Mouse (Mus musculus): ENCODE results near the gene Pafah1b1. TPM values are rescaled to one million over a fixed set of nuclear protein-coding genes. Genes with fewer than 3 reads are reported as not detected.
A peak's percentile ranks its signal among the peaks of the same experiment; 100 is the strongest.

Gene Pafah1b1
- polyA plus RNA-seq, 1 experiment: 122 TPM

DNA sequence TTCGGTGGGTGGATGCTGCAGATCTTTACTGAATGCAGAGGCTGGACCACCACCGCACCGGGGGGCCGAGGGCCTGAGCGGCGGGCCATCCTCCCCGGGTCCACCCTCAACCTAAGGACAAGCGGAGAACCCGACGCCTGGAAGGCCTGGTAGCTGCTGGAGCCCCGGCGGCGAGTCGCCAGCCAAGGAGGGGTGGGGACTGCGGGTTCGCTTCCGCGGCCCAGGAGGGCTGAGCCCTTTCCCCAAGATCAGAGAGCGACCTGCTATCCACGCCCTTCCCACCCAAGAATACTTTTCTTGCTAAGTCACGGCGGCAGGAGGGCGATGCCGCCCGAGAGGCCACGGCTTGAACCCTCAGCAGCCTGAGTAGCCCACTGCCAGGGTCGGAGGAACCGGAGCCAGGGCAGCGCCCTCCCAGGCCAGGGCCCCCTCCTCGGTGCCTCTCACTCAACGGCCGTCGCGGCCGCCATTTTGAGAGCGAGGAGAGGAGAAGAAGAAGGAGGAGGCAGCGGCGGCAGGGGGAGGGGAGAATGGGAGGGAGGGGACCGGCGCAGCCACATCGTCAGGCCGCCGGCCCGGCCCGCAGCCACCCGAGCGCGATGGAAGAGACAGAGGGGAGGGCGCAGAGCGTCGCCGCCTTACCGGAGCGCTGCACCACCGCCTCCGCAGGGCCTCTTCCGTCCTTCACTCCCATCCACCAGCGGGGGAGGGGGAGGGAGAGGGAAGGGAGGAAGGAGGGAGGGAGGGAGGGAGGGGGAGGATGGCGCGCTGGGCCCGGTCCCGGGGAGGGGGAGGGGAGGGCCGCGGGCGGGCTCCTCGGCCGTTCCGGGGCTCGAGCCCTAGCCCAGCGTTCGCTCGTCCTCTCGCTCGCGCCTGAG lies 874 bp downstream of the Pafah1b1 start:
- Histone ChIP-seq H3K27ac (ENCODE audit: insufficient read depth, low read length) (peak overlapping the region; percentile 96), H3K4me3 (ENCODE audit: insufficient read depth, low read length) (peak overlapping the region; percentile 91), H3K4me1 (ENCODE audit: control insufficient read depth, insufficient read depth, low read length) (peaks cover 3% of the 10 kb centered on the region; the same call in 1 of the 2 replicates)
- TF ChIP-seq CTCF (IDR thresholded peaks at IDR 0.05; ENCODE audit: borderline replicate concordance, insufficient read depth, low read length): no peak
- peak; percentile 80 for TF ChIP-seq POLR2A (IDR thresholded peaks at IDR 0.05; ENCODE audit: low read depth, low read length)

DNA sequence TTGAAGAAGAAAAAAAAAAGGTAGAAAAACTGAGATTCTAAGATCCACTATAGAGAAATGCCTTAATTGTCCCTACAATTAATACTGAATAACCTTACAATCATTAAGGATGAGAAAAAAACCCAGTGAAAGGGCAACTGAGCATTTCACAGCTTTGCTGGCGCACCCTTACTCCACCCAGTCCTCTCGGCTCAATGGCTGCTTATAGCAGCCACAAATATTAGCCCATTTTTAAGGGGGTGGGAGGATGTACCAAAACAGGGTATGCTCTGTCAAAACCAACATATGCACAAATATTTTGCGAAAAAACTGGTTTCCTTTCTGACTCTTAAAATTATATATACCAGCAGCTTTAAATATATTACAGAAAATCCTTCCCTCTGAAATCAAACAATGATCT lies 2.5 kb downstream of the Pafah1b1 start:
- no peak overlapping the region for H3K27ac ChIP-seq (ENCODE audit: insufficient read depth, low read length)
- no peak for TF ChIP-seq CTCF (IDR thresholded peaks at IDR 0.05; ENCODE audit: borderline replicate concordance, insufficient read depth, low read length)
- no peak for TF ChIP-seq POLR2A (IDR thresholded peaks at IDR 0.05; ENCODE audit: low read depth, low read length)
- H3K4me3 ChIP-seq (ENCODE audit: insufficient read depth, low read length): peak overlapping the region; percentile 44
- H3K4me1 ChIP-seq (ENCODE audit: control insufficient read depth, insufficient read depth, low read length): peaks cover 3% of the 10 kb centered on the region; the same call in 1 of the 2 replicates

DNA sequence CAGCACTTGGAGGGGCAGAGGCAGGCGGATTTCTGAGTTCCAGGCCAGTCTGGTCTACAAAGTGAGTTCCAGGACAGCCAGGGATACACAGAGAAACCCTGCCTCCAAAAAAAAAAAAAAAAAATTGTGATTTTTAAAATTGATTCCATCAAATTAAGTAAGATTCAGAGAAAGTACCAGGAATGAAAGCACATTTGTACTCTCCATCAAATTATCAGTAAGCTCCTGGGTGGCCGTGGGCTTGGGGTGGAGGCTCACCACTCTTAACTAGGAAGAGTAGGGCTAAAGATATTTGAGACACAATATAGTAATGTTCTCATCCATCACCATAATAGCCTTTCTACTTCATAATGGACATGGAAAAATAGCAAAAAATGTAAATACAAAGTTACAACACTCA lies 3.3 kb downstream of the Pafah1b1 start:
- Histone ChIP-seq H3K4me3 (ENCODE audit: insufficient read depth, low read length) (peak overlapping the region; percentile 6; the same call in 1 of the 2 replicates), H3K4me1 (ENCODE audit: control insufficient read depth, insufficient read depth, low read length) (peaks cover 3% of the 10 kb centered on the region; the same call in 1 of the 2 replicates), H3K27ac (ENCODE audit: insufficient read depth, low read length) (no peak overlapping the region)
- TF ChIP-seq CTCF (IDR thresholded peaks at IDR 0.05; ENCODE audit: borderline replicate concordance, insufficient read depth, low read length): no peak
- no peak for TF ChIP-seq POLR2A (IDR thresholded peaks at IDR 0.05; ENCODE audit: low read depth, low read length)

DNA sequence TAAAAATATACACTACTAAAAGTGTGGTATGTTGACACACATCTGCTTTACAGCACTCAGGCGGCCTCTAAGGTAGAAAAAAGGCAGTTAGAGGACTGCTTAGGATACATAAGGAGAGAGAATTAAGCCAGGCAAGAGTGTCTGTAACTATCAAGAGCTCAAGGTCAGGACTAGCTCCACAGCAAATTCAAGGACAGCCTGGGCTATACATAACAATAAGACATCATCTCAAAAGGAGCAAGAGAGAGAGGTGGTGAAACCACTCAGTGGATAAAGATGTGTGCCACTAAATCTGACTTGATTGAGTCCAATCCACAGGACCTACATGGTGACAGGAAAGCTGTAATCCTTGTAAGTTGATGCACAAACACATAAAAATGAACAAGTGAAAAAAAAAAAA lies 3.8 kb downstream of the Pafah1b1 start:
- peaks cover 3% of the 10 kb centered on the region; the same call in 1 of the 2 replicates for H3K4me1 ChIP-seq (ENCODE audit: control insufficient read depth, insufficient read depth, low read length)
- no peak overlapping the region for H3K27ac ChIP-seq (ENCODE audit: insufficient read depth, low read length)
- peak overlapping the region; percentile 6; the same call in 1 of the 2 replicates for H3K4me3 ChIP-seq (ENCODE audit: insufficient read depth, low read length)
- TF ChIP-seq CTCF (IDR thresholded peaks at IDR 0.05; ENCODE audit: borderline replicate concordance, insufficient read depth, low read length): no peak
- no peak for TF ChIP-seq POLR2A (IDR thresholded peaks at IDR 0.05; ENCODE audit: low read depth, low read length)

DNA sequence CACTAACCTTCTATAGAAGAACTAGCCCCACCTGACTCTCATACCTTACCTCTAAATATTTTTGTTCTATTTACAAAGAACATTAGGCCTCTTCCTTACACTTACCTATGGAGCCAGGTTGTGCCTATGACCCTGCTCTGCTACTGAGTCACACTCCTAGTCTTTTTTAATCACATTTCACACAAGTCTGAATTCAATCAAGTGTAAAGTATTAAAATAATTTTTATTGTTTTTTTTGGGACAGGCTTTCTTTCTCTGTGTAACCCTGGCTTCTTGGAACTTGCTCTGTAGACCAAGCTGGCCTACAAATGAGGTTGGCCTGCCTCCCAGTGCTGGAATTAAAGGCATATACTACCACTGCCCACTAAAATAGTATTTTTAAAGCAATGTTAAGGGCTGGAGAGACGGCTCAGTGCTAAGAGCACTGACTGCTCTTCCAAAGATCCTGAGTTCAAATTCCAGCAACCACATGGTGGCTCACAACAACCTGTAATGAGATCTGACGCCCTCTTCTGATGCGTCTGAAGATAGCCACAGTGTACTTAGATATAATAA lies 8.4 kb downstream of the Pafah1b1 start:
- no peak overlapping the region for H3K27ac ChIP-seq (ENCODE audit: insufficient read depth, low read length)
- TF ChIP-seq POLR2A (IDR thresholded peaks at IDR 0.05; ENCODE audit: low read depth, low read length) (no peak), CTCF (IDR thresholded peaks at IDR 0.05; ENCODE audit: borderline replicate concordance, insufficient read depth, low read length) (no peak)
- no peak overlapping the region for H3K4me3 ChIP-seq (ENCODE audit: insufficient read depth, low read length)
- peaks cover 3% of the 10 kb centered on the region; the same call in 1 of the 2 replicates for H3K4me1 ChIP-seq (ENCODE audit: control insufficient read depth, insufficient read depth, low read length)

DNA sequence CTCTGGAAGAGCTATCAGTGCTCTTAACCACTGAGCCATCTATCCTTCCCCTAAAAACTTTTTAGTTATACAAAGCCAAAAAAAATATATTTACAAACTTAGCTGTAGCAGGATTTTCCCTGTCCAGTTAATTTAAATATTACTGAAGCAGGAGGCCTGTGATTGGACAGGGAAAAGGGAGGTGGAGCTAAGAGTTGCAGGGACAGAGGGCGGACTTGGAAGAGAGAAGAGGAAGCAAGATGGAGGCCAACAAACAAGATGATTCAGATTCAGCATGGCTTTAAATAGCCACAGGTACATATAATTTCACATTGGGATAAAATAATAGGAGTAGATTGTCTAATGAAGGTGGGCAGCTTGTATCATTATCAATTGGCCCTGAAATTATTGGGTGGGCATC lies 13.8 kb downstream of the Pafah1b1 start:
- H3K4me1 ChIP-seq (ENCODE audit: control insufficient read depth, insufficient read depth, low read length): no peaks in the 10 kb centered on the region
- no peak for TF ChIP-seq POLR2A (IDR thresholded peaks at IDR 0.05; ENCODE audit: low read depth, low read length)
- no peak for TF ChIP-seq CTCF (IDR thresholded peaks at IDR 0.05; ENCODE audit: borderline replicate concordance, insufficient read depth, low read length)
- no peak overlapping the region for H3K27ac ChIP-seq (ENCODE audit: insufficient read depth, low read length)
- H3K4me3 ChIP-seq (ENCODE audit: insufficient read depth, low read length): no peak overlapping the region

DNA sequence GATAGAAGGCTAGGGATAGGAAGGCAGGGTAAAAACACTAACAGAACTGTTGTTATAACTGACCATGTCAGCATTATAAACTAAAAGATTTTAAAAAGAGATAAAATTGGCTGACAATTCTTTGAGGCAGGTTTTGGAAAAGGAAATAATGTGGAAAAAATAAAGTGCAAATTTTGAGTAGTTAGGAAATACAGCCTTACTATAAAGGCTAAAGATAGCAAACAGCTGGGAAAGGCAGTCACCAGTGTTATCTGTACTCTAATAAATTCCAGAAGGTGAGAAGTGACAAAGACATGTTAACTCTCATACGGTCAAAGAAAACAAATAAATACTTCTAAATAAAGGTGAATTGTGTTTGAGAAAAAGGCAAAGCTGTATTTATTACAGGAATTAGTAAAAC lies 15.7 kb downstream of the Pafah1b1 start:
- Histone ChIP-seq H3K27ac (ENCODE audit: insufficient read depth, low read length) (no peak overlapping the region), H3K4me1 (ENCODE audit: control insufficient read depth, insufficient read depth, low read length) (no peaks in the 10 kb centered on the region), H3K4me3 (ENCODE audit: insufficient read depth, low read length) (no peak overlapping the region)
- TF ChIP-seq CTCF (IDR thresholded peaks at IDR 0.05; ENCODE audit: borderline replicate concordance, insufficient read depth, low read length): no peak
- TF ChIP-seq POLR2A (IDR thresholded peaks at IDR 0.05; ENCODE audit: low read depth, low read length): no peak

DNA sequence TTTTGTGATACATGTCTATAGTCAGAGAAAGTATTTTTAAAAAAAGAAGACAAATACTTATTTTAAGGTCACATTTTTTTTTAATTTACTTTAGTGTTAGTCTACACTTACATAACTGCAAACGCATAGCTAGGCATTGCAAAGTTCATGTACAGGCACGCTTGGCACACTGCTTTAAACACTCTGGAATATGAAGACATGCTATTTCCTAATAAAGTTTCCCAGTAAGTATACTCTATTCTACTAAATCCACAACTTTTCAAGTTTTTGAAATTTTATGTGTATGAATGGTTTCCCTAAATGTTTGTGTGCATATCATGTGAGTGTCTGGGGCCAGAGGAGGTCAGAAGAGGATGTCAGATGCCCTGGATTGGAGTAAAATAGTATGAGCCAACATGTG lies 20.4 kb downstream of the Pafah1b1 start:
- H3K4me1 ChIP-seq (ENCODE audit: control insufficient read depth, insufficient read depth, low read length): no peaks in the 10 kb centered on the region
- no peak overlapping the region for H3K4me3 ChIP-seq (ENCODE audit: insufficient read depth, low read length)

DNA sequence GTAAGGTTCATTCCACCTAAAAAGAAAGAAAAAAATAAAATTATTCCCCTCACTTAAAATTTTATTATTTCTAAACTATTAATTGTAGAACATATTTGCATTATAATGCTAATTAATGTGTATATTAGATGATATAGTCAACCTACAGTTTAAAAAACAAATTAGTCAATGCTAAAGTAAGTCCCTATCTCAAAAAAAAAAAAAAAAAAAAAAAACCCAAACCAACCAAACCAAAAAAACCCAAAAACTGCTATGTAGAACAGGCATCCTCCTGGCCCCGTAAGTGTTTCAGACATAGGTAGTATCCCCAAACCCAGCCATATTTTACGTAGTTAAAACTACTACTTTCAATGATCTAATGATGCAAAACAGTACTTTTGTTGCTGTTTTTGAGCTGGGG lies 25.0 kb downstream of the Pafah1b1 start:
- TF ChIP-seq POLR2A (IDR thresholded peaks at IDR 0.05; ENCODE audit: low read depth, low read length): no peak
- no peak for TF ChIP-seq CTCF (IDR thresholded peaks at IDR 0.05; ENCODE audit: borderline replicate concordance, insufficient read depth, low read length)
- no peak overlapping the region for H3K27ac ChIP-seq (ENCODE audit: insufficient read depth, low read length)
- no peak overlapping the region for H3K4me3 ChIP-seq (ENCODE audit: insufficient read depth, low read length)
- no peaks in the 10 kb centered on the region for H3K4me1 ChIP-seq (ENCODE audit: control insufficient read depth, insufficient read depth, low read length)

More for the DNA sequence above, 20.4 kb downstream of the Pafah1b1 start:
- no peak overlapping the region for H3K27ac ChIP-seq (ENCODE audit: insufficient read depth, low read length)
- no peak for TF ChIP-seq POLR2A (IDR thresholded peaks at IDR 0.05; ENCODE audit: low read depth, low read length)
- no peak for TF ChIP-seq CTCF (IDR thresholded peaks at IDR 0.05; ENCODE audit: borderline replicate concordance, insufficient read depth, low read length)

DNA sequence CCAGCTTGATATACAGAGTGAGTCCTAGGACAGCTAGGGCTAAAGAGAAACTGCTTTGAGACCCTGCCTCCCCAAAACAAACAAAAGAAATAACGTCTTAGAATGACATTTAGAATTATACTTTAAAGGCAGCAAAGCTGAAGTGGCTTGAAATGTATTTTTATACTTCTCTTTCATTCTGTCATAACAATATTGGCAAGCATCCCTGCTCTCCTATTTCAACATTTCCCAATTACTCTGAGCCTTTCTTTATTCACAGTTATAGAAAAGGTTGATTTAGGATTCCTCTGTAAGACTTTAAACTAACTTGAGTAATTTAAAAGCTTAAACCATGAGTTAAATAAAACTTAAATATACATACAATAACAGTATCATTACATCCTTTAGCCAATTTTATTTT lies 32.3 kb downstream of the Pafah1b1 start:
- Histone ChIP-seq H3K4me3 (ENCODE audit: insufficient read depth, low read length) (no peak overlapping the region), H3K27ac (ENCODE audit: insufficient read depth, low read length) (no peak overlapping the region), H3K4me1 (ENCODE audit: control insufficient read depth, insufficient read depth, low read length) (no peaks in the 10 kb centered on the region)
- TF ChIP-seq POLR2A (IDR thresholded peaks at IDR 0.05; ENCODE audit: low read depth, low read length) (no peak), CTCF (IDR thresholded peaks at IDR 0.05; ENCODE audit: borderline replicate concordance, insufficient read depth, low read length) (no peak)

Data from embryonic fibroblast, embryonic 13.5 days (primary cell).